Mouse (Mus musculus) kidney, adult 2 months (tissue): Measurements from ENCODE around the gene Ctnnbl1. TPM values are rescaled to one million over a fixed set of nuclear protein-coding genes. Genes with fewer than 3 reads are reported as not detected.
A peak's percentile ranks its signal among the peaks of the same experiment; 100 is the strongest.

ENCODE experiments used
- DNase-seq: peaks from one replicate; pipeline ENCODE4 v3.0.0; 2021
- H3K27ac ChIP-seq: fragments of 200-500 bp; 2 replicates; pipeline ENCODE4 v1.5.1; 2012; ENCODE audit warnings: low read depth, low read length, control low read depth, inconsistent platforms; ENCODE audit not compliant: insufficient read depth
- H3K27me3 ChIP-seq: fragments of 200-500 bp; replicated peaks from 2 replicates; pipeline ENCODE4 v1.6.1; 2012; ENCODE audit warnings: mild to moderate bottlenecking, moderate library complexity, low read length, inconsistent platforms; ENCODE audit not compliant: control insufficient read depth, insufficient read depth
- H3K36me3 ChIP-seq: fragments of 200-500 bp; 2 replicates; pipeline ENCODE4 v1.6.1; 2012; ENCODE audit warnings: mild to moderate bottlenecking, moderate library complexity, low read length, inconsistent platforms; ENCODE audit not compliant: control insufficient read depth, insufficient read depth
- H3K4me1 ChIP-seq: fragments of 200-500 bp; 2 replicates; pipeline ENCODE4 v1.6.1; 2011; ENCODE audit warnings: low read length; ENCODE audit not compliant: control insufficient read depth, insufficient read depth
- H3K4me3 ChIP-seq: fragments of 200-500 bp; 2 replicates; pipeline ENCODE4 v1.5.1; 2011; ENCODE audit warnings: mild to moderate bottlenecking, low read depth, low read length, control low read depth; ENCODE audit not compliant: insufficient read depth
- CTCF ChIP-seq: fragments of 200-500 bp; conservative IDR thresholded peaks from 2 replicates; pipeline ENCODE4 v1.5.1; 2011; ENCODE audit warnings: low read depth, mild to moderate bottlenecking, control low read depth, low read length, moderate library complexity, mixed read lengths; ENCODE audit not compliant: insufficient read depth, insufficient read length
- POLR2A ChIP-seq: fragments of 200-500 bp; IDR thresholded peaks from one replicate; pipeline ENCODE4 v1.6.1; 2011; ENCODE audit warnings: low read depth, low read length, control low read depth
- WGBS: fragments of 180-500 bp; shearing (Covaris S2); methylation state at CpG from one replicate; pipeline ENCODE4 v1.1.7; 2018; 5-methylcytosine and 5-hydroxymethylcytosine counted together
- polyA plus RNA-seq: library from polyadenylated mRNA; depleted of rRNA; stranded (reverse); fragments of >200 nt; gene quantifications from 2 replicates; pipeline ENCODE4 v1.2.3, GENCODE M21; 2012; rRNA removed

Ctnnbl1 gene
- polyA plus RNA-seq, 1 experiment = 16.7 TPM

- no peaks in the 10 kb centered on the region for H3K4me1 ChIP-seq
- DNase-seq = no peak
- H3K4me3 ChIP-seq = no peak overlapping the region
- H3K27ac ChIP-seq = no peak overlapping the region
- 42% methylated on average over 7 of the region's 7 CpGs for WGBS
- no peaks in the 10 kb centered on the region for H3K36me3 ChIP-seq
- TF ChIP-seq POLR2A = no peak
- TF ChIP-seq CTCF = no peak
- no peaks in the 10 kb centered on the region for H3K27me3 ChIP-seq
Observed at GRCm38 (mm10) chr2:157926502-157926901, 189.3 kb downstream of the Ctnnbl1 start.

GRCm38 (mm10) chr2:157926927-157927326 is 189.7 kb downstream of the Ctnnbl1 start:
- Histone ChIP-seq H3K36me3 (no peaks in the 10 kb centered on the region), H3K27ac (no peak overlapping the region), H3K4me1 (no peaks in the 10 kb centered on the region), H3K27me3 (no peaks in the 10 kb centered on the region), H3K4me3 (no peak overlapping the region)
- no peak for DNase-seq
- 71% methylated on average over 3 of the region's 3 CpGs for WGBS
- TF ChIP-seq CTCF = no peak
- TF ChIP-seq POLR2A = no peak

- no peaks in the 10 kb centered on the region for H3K4me1 ChIP-seq
- DNase-seq = no peak
- no peak overlapping the region for H3K27ac ChIP-seq
- TF ChIP-seq CTCF (no peak), POLR2A (no peak)
- 44% methylated on average over 20 of the region's 20 CpGs for WGBS
- H3K4me3 ChIP-seq = no peak overlapping the region
- no peaks in the 10 kb centered on the region for H3K27me3 ChIP-seq
- H3K36me3 ChIP-seq = no peaks in the 10 kb centered on the region
Observed at GRCm38 (mm10) chr2:157927397-157927796, 190.2 kb downstream of the Ctnnbl1 start.

- Histone ChIP-seq H3K4me3 (no peak overlapping the region), H3K27me3 (no peaks in the 10 kb centered on the region), H3K36me3 (no peaks in the 10 kb centered on the region), H3K4me1 (no peaks in the 10 kb centered on the region), H3K27ac (no peak overlapping the region)
- WGBS = 39% methylated on average over 2 of the region's 2 CpGs
- no peak for DNase-seq
- no peak for TF ChIP-seq CTCF
Observed at GRCm38 (mm10) chr2:157927815-157928214, 190.6 kb downstream of the Ctnnbl1 start.

- Histone ChIP-seq H3K4me1 (no peaks in the 10 kb centered on the region), H3K4me3 (no peak overlapping the region), H3K27ac (no peak overlapping the region), H3K36me3 (no peaks in the 10 kb centered on the region), H3K27me3 (no peaks in the 10 kb centered on the region)
- no peak for DNase-seq
- 69% methylated on average over 4 of the region's 4 CpGs for WGBS
- peak; percentile 21; the same call in 1 of the 2 replicates for TF ChIP-seq CTCF
- no peak for TF ChIP-seq POLR2A
Observed at GRCm38 (mm10) chr2:157932655-157933054, 195.5 kb downstream of the Ctnnbl1 start.

- Histone ChIP-seq H3K27me3 (no peaks in the 10 kb centered on the region), H3K27ac (no peak overlapping the region), H3K4me3 (no peak overlapping the region), H3K4me1 (no peaks in the 10 kb centered on the region), H3K36me3 (no peaks in the 10 kb centered on the region)
- 71% methylated on average over 11 of the region's 11 CpGs for WGBS
- no peak for TF ChIP-seq CTCF
- no peak for TF ChIP-seq POLR2A
- DNase-seq = no peak
Observed at GRCm38 (mm10) chr2:157935444-157936171, 198.4 kb downstream of the Ctnnbl1 start.

- 87% methylated on average over 4 of the region's 4 CpGs for WGBS
- Histone ChIP-seq H3K27me3 (no peaks in the 10 kb centered on the region), H3K4me1 (no peaks in the 10 kb centered on the region), H3K4me3 (no peak overlapping the region), H3K36me3 (no peaks in the 10 kb centered on the region), H3K27ac (no peak overlapping the region)
- no peak for TF ChIP-seq POLR2A
- TF ChIP-seq CTCF = no peak
- DNase-seq = no peak
Observed at GRCm38 (mm10) chr2:157936676-157937075, 199.5 kb downstream of the Ctnnbl1 start.

- Histone ChIP-seq H3K36me3 (no peaks in the 10 kb centered on the region), H3K27me3 (no peaks in the 10 kb centered on the region; the same call in 1 of the 2 replicates), H3K4me3 (no peak overlapping the region), H3K27ac (no peak overlapping the region), H3K4me1 (no peaks in the 10 kb centered on the region)
- TF ChIP-seq POLR2A = no peak
- TF ChIP-seq CTCF = no peak
- no peak for DNase-seq
- 10% methylated on average over 18 of the region's 18 CpGs for WGBS
Observed at GRCm38 (mm10) chr2:157940586-157941185, 203.5 kb downstream of the Ctnnbl1 start.

Other genes starting within 250 kb of the Ctnnbl1 start
- gene Nnat, start 177.3 kb upstream of the Ctnnbl1 start, polyA plus RNA-seq = 1.9 and 3.9 TPM in 2 replicates
- gene Blcap, start 166.1 kb upstream of the Ctnnbl1 start, polyA plus RNA-seq = 43.7 and 49.5 TPM in 2 replicates
- 0.23 and 0.53 TPM in 2 replicates for gene Vstm2l, start 177.3 kb downstream of the Ctnnbl1 start, polyA plus RNA-seq